Mouse (Mus musculus): Measurements from ENCODE around the gene Phldb1.
"Not testable (repeated sequence)": the region's sequence is repeated elsewhere in the genome, so short reads cannot be mapped to it uniquely, and the experiment has no call there.

Gene Phldb1

GRCm38 (mm10) chr9:44653896-44654295 is 81.1 kb downstream of the Phldb1 start:
- DNase-seq (ENCODE audit: low read depth, low spot score) = no peak

- peak; percentile 60 for DNase-seq (ENCODE audit: low read depth, low spot score)
Measured at GRCm38 (mm10) chr9:44652027-44652426, 83.0 kb downstream of the Phldb1 start.

DNA sequence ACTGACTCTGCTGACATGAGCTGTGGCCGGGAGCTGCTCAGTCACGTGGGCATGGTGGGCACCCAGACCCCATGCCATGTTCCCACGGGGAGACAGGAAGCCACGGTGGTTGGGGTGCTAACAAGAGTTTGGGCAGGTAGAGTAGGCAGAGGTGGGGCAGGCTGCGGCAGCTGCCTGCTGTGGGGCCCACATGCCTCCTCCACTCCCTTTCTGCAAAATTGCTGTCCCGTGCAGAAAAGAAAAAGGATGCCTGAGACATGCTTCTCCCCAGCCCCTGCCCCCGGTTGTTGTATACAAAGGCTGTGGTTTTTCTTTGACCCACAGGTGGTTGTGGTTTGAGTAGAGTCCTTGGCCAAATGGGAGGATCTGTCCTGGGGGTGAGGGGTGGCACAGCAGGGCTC is 86.1 kb downstream of the Phldb1 start:
- no peak for DNase-seq (ENCODE audit: low read depth, low spot score)

DNA sequence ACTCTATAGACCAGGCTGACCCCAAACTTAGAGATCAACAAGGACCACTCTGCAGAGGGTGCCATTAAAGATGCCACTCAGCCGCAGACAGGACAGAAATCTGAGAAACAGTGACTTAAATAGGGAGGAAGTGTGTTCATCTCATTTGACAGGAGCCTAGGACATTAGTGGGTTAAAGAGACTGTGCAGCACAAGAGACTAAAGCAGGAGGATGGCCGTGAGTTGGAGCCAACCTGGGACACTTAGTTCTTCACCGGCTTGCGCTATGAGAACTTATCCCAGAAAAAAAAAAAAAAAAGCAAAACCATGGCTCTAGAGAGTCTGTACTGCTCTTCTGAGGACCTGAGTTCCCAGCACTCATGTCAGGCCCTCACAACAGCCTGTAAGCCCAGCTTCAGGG is 87.3 kb downstream of the Phldb1 start:
- DNase-seq (ENCODE audit: low read depth, low spot score) = no peak

GRCm38 (mm10) chr9:44647026-44647425 is 88.0 kb downstream of the Phldb1 start:
- peak; percentile 28 for DNase-seq (ENCODE audit: low read depth, low spot score)

GRCm38 (mm10) chr9:44646366-44646765 is 88.6 kb downstream of the Phldb1 start:
- no peak for DNase-seq (ENCODE audit: low read depth, low spot score)

GRCm38 (mm10) chr9:44645924-44646323 is 89.1 kb downstream of the Phldb1 start:
- DNase-seq (ENCODE audit: low read depth, low spot score) = peak; percentile 53

DNA sequence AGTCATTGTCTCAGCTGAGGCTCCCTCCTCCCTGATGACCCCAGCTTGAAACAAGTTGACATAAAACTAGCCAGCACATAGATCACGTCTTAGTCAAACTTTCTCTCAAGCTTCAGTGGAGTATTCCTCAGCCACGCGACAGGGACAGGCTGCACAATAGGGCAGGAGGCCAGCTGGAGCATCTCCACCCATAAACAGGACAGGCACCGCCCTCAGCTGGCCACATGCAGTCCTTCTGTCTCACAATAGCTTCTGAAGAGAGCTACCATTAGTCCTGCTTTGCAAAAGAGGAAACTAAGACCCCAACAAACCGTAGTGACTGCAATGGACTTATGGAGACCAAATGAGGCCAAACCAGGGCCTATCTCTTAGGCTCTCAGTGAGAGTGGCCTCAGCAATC is 89.5 kb downstream of the Phldb1 start:
- DNase-seq (ENCODE audit: low read depth, low spot score) = no peak

GRCm38 (mm10) chr9:44644186-44644585 is 90.8 kb downstream of the Phldb1 start:
- no peak for DNase-seq (ENCODE audit: low read depth, low spot score)

- no peak for DNase-seq (ENCODE audit: low read depth, low spot score)
Measured at GRCm38 (mm10) chr9:44643103-44643502, 91.9 kb downstream of the Phldb1 start.

DNA sequence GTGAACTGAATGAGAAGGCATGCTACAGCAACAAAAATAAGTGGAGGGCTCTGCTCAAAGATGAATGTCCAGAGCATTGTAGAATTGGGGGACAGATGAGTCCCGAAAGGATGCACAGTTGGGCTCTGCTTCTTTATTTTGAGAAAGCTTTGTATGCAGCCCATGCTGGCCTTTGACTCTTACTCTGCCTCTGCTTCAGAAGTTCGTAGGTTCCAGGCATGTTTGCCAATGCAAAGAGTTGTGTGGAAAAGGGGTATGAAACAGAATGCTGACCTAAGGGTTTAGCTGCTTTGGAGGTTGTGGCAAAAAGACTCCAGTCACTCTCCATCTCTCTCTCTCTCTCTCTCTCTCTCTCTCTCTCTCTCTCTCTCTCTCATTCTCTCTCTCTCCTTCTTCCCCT is 93.4 kb downstream of the Phldb1 start:
- no peak for DNase-seq (ENCODE audit: low read depth, low spot score)

- DNase-seq (ENCODE audit: low read depth, low spot score) = no peak
Measured at GRCm38 (mm10) chr9:44640646-44641357, 94.2 kb downstream of the Phldb1 start.

DNA sequence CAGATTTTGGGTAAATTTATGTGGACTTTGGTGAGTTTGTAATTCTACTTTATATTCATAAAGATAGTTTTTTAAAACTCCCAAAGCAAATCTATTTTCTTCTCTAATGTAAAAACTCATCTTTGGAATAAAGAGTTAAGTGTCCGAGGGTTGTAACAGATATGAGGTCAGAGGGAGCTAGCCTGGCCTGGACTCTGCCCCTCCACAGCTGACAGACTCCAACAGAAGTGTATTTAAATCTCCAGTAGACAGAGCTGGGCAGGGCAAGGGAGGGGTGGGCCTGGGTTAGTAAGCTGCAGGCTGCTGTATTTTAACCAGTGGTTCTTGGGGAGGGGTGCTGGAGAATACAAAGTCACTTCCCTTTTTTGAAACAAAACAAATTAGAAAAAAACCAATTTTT is 95.0 kb downstream of the Phldb1 start:
- DNase-seq (ENCODE audit: low read depth, low spot score) = not testable (repeated sequence)

DNA sequence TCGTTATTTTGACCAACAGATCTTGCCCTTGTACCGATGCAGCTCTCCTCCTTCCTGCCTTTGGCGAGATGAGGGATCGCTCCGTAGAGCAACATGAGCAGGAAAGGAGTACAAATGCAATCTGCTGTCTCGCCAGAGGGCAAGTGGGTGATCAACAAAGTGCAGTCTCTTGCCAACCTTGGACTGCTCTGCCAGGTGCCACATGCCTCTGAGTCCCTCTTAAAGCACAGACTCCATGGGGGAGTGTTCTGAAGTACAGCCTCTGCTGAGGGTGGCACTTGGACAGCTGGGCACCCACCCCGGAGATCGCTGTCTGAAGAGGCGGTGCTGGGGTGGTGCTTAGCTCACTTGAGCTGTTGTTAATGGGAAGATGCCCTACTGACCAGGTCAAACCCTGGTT is 96.3 kb downstream of the Phldb1 start:
- not testable (repeated sequence) for DNase-seq (ENCODE audit: low read depth, low spot score)

GRCm38 (mm10) chr9:44637551-44638169 is 97.3 kb downstream of the Phldb1 start:
- peak; percentile 25 for DNase-seq (ENCODE audit: low read depth, low spot score)
